Mouse (Mus musculus) C2C12 (cell line): ENCODE measurements around the gene Rem1.

ENCODE experiments used
- CEBPB ChIP-seq: IDR thresholded peaks from one replicate; pipeline ENCODE4 v1.6.1; 2011; ENCODE audit warnings: low read depth, mild to moderate bottlenecking, control low read depth, moderate library complexity
- CTCF ChIP-seq: IDR thresholded peaks from one replicate; pipeline ENCODE4 v1.5.1; 2011; ENCODE audit not compliant: control insufficient read depth, insufficient read depth, insufficient read length
- FOSL1 ChIP-seq: IDR thresholded peaks from one replicate; pipeline ENCODE4 v1.8.0; 2011; ENCODE audit warnings: mild to moderate bottlenecking, low read length; ENCODE audit not compliant: poor library complexity, insufficient read depth, severe bottlenecking
- MAX ChIP-seq: IDR thresholded peaks from one replicate; pipeline ENCODE4 v1.6.1; 2011; ENCODE audit warnings: mild to moderate bottlenecking, control low read depth
- MYOD1 ChIP-seq: IDR thresholded peaks from one replicate; pipeline ENCODE4 v1.6.1; 2011; ENCODE audit warnings: low read depth; ENCODE audit not compliant: control insufficient read depth, insufficient read length
- MYOG ChIP-seq: IDR thresholded peaks from one replicate; pipeline ENCODE4 v1.6.1; 2011; ENCODE audit not compliant: control insufficient read depth, insufficient read length; ENCODE audit errors: extremely low read depth
- USF1 ChIP-seq: IDR thresholded peaks from one replicate; pipeline ENCODE4 v1.6.1; 2011; ENCODE audit warnings: low read depth, mild to moderate bottlenecking, control low read depth, moderate library complexity

GRCm38 (mm10) chr2:152683086-152683485 is 56.3 kb downstream of the Rem1 start:
- TF ChIP-seq MAX: no peak
- no peak for TF ChIP-seq CTCF
- no peak for TF ChIP-seq CEBPB
- TF ChIP-seq MYOD1: no peak
- TF ChIP-seq USF1: no peak
- no peak for TF ChIP-seq MYOG
- no peak for TF ChIP-seq FOSL1
